Mouse (Mus musculus): ENCODE results near the gene Ppan. TPM values are rescaled to one million over a fixed set of nuclear protein-coding genes. Genes with fewer than 3 reads are reported as not detected.

Ppan gene
- polyA plus RNA-seq, 1 experiment, result 14.9 TPM

DNA sequence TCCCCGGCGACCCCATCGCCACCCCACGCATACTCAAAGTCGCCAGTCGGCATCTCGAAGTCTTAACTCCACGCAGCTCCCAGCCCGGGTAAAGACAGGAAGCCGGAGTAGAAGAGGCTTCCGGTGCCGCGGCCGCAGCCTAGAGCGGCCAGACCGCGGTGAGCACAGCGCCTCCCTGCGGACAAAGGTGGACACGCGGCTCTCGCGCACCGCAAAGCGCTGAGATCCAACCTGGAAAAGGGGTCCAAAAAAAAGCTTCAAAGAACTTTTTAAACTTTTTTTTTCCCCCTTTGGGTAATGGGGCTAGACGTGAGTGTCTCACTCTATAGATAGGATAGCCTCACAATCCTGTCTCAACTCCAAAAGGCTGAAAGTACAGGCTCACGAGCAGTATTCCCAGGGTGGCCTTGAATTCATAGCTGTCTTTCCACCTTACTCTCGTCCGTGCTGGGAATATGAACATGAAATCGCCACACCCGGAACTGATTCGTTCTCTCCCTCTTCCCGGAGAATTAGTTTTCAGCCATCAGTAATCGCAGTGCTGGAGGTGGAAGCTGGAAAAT, 10.6 kb downstream of the Ppan start, which contains the start of gene Eif3g:
Gene Eif3g, minus strand, starts transcription at position 113 of the 563 bp plus-strand sequence.
- peaks cover 48% of the 10 kb centered on the region for H3K36me3 ChIP-seq (ENCODE audit: control insufficient read depth)
- no peaks in the 10 kb centered on the region for H3K9me3 ChIP-seq (ENCODE audit: control insufficient read depth, low read length)
- H3K27me3 ChIP-seq (ENCODE audit: control insufficient read depth), result no peaks in the 10 kb centered on the region
- H3K4me3 ChIP-seq (replicated peaks), result peak within 1 kb of the TSS; percentile 85
- TF ChIP-seq GATA1 (IDR thresholded peaks at IDR 0.05; ENCODE audit: low read length) (no peak), TAL1 (IDR thresholded peaks at IDR 0.05; ENCODE audit: low read length) (no peak)
- peaks cover 57% of the 10 kb centered on the region for H3K4me1 ChIP-seq (ENCODE audit: control insufficient read depth)

DNA sequence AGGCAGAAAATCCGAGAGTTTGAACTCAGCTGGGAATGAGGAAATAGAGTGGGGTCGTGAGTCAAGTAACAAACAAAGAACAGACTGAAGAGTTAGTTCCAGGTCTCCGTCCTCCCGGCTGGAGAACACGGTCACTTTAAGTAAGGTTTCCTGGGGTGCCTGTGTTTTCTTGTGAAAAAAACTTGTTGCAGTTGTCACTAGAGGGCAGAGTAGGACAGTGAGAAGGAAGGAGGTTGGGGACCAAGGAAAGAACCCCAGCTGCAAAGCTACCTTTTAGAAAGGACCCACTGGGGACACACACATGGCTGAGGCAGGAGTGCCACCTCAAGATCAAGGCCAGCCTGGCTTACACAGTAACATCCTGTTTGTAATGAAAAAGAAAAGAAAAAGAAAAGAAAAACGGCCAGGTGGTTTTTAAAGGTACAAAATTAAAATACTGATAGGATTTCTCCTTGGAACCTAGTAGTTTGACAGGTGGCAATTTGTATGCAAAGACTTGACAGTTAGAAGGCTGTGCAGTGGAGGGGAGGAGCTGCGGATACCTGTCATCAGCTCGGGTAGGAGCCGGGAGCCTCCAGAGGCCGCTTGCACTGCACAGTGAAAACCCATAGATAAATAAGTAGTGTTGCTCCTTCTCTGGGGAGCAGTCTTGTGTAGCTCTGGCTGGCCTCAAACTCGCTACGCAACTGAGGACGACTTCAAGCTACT, 13.6 kb downstream of the Ppan start:
- H3K36me3 ChIP-seq (ENCODE audit: control insufficient read depth), result peaks cover 48% of the 10 kb centered on the region
- H3K4me3 ChIP-seq (replicated peaks), result no peak overlapping the region
- H3K27me3 ChIP-seq (ENCODE audit: control insufficient read depth), result no peaks in the 10 kb centered on the region
- H3K9me3 ChIP-seq (ENCODE audit: control insufficient read depth, low read length), result no peaks in the 10 kb centered on the region
- H3K4me1 ChIP-seq (ENCODE audit: control insufficient read depth), result peaks cover 44% of the 10 kb centered on the region
- TF ChIP-seq TAL1 (IDR thresholded peaks at IDR 0.05; ENCODE audit: low read length), result no peak
- no peak for TF ChIP-seq GATA1 (IDR thresholded peaks at IDR 0.05; ENCODE audit: low read length)

DNA sequence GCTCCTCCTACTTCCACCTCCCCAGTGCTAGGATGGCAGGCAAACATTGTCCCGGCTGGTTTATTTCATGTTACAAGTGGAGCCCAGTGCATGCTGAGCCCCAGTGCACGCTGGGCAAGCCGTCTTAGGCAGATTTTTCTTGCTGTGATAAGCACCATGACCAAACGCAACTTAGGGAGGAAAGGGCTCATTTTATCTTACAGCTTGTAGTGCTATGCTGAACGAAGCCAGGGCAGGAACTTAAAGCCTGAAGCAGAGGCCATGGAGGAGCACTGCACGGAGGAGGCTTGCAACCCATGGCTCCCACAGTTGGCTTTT, 14.2 kb downstream of the Ppan start:
- Histone ChIP-seq H3K4me1 (ENCODE audit: control insufficient read depth) (peaks cover 39% of the 10 kb centered on the region), H3K4me3 (replicated peaks) (no peak overlapping the region), H3K27me3 (ENCODE audit: control insufficient read depth) (no peaks in the 10 kb centered on the region), H3K9me3 (ENCODE audit: control insufficient read depth, low read length) (no peaks in the 10 kb centered on the region), H3K36me3 (ENCODE audit: control insufficient read depth) (peaks cover 48% of the 10 kb centered on the region)
- TF ChIP-seq TAL1 (IDR thresholded peaks at IDR 0.05; ENCODE audit: low read length) (no peak), GATA1 (IDR thresholded peaks at IDR 0.05; ENCODE audit: low read length) (no peak)

DNA sequence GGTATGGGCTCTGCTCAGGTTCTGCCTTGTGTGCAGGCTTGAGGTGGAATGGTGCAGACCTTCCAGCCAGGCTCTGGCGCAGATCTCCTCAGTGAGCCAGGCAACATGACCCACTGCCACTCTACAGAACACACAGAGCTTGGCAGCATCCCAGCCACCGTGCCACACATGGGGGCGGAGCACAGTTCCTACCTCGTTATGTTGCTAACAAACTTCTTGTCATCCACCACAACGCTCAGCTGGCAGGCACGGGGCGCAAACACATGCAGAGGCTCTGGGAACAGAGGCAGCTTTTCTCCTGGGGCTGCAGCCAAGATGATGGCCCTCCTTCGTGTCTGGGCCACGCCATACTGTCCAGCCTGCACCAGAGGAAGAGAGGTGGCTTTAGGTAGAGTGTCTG, 22.0 kb downstream of the Ppan start:
- TF ChIP-seq GATA1 (IDR thresholded peaks at IDR 0.05; ENCODE audit: low read length) (no peak), TAL1 (IDR thresholded peaks at IDR 0.05; ENCODE audit: low read length) (no peak)
- peaks cover 2% of the 10 kb centered on the region for H3K4me1 ChIP-seq (ENCODE audit: control insufficient read depth)
- no peaks in the 10 kb centered on the region for H3K27me3 ChIP-seq (ENCODE audit: control insufficient read depth)
- peaks cover 100% of the 10 kb centered on the region for H3K36me3 ChIP-seq (ENCODE audit: control insufficient read depth)
- no peaks in the 10 kb centered on the region for H3K9me3 ChIP-seq (ENCODE audit: control insufficient read depth, low read length)
- H3K4me3 ChIP-seq (replicated peaks), result no peak overlapping the region

DNA sequence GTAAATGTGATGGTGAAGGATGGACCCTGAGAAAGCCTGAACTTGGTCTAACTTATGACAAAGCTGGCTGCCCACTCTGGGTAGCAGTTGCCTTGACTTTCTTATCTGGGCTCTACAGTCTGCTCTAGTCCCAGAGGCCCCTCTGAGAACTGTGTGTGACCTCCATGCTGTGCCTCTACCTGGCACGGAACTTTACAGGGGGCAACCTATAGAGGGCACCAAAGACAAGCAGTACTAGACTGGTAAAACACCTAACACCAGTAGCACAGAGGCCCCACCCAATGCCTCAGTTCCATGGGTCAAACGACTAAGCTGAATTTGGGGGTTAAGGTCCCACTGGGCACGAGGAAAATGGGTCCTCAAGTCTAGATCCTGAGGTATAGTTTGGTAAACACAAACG, 28.2 kb downstream of the Ppan start:
- H3K4me3 ChIP-seq (replicated peaks), result no peak overlapping the region
- H3K9me3 ChIP-seq (ENCODE audit: control insufficient read depth, low read length), result no peaks in the 10 kb centered on the region
- H3K4me1 ChIP-seq (ENCODE audit: control insufficient read depth), result peaks cover 6% of the 10 kb centered on the region
- H3K36me3 ChIP-seq (ENCODE audit: control insufficient read depth), result peaks cover 100% of the 10 kb centered on the region
- no peak for TF ChIP-seq TAL1 (IDR thresholded peaks at IDR 0.05; ENCODE audit: low read length)
- TF ChIP-seq GATA1 (IDR thresholded peaks at IDR 0.05; ENCODE audit: low read length), result no peak
- H3K27me3 ChIP-seq (ENCODE audit: control insufficient read depth), result no peaks in the 10 kb centered on the region

DNA sequence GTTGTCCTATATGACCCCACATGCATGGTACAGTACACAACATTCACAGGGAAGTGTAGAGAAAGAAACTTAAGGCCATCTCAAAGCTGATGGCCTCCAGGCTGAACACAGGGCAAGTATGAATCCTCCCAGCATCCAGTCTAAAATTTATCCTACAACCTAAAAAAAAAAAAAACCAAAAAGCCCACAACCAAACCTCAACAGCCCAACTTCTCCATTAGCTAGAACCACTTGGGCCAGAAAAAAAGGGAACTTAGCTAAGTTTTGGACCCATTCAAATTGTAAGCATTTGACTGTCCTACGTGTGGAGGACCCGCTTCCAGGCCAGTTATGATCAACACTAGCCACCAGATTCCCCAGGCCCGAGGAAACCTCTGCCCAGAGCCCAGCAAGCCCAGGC, 35.3 kb downstream of the Ppan start:
- no peak overlapping the region for H3K4me3 ChIP-seq (replicated peaks)
- no peaks in the 10 kb centered on the region for H3K9me3 ChIP-seq (ENCODE audit: control insufficient read depth, low read length)
- no peaks in the 10 kb centered on the region for H3K4me1 ChIP-seq (ENCODE audit: control insufficient read depth)
- no peak for TF ChIP-seq GATA1 (IDR thresholded peaks at IDR 0.05; ENCODE audit: low read length)
- TF ChIP-seq TAL1 (IDR thresholded peaks at IDR 0.05; ENCODE audit: low read length), result no peak
- no peaks in the 10 kb centered on the region for H3K27me3 ChIP-seq (ENCODE audit: control insufficient read depth)
- H3K36me3 ChIP-seq (ENCODE audit: control insufficient read depth), result peaks cover 100% of the 10 kb centered on the region

Other genes starting within 250 kb of the Ppan start
- 2.7 and 3.2 TPM in 2 replicates for gene Ubl5, start 245.3 kb upstream of the Ppan start, polyA plus RNA-seq (2012)
- 0.38 and 0.83 TPM in 2 replicates for gene Fbxl12, start 243.4 kb upstream of the Ppan start, polyA plus RNA-seq (2012)
- gene Pin1, start 236.1 kb upstream of the Ppan start, polyA plus RNA-seq (2012), result 2.3 and 2.4 TPM in 2 replicates
- gene Olfm2, start 141.8 kb upstream of the Ppan start, polyA plus RNA-seq (2012), result not detected in 2 replicates
- not detected in 2 replicates for gene Col5a3, start 73.1 kb upstream of the Ppan start, polyA plus RNA-seq (2012)
- not detected in 2 replicates for gene Rdh8, start 69.7 kb upstream of the Ppan start, polyA plus RNA-seq (2012)
- gene A230050P20Rik, start 19.5 kb upstream of the Ppan start, polyA plus RNA-seq (2012), result 0.29 and 0.57 TPM in 2 replicates
- gene Angptl6, start 8.4 kb upstream of the Ppan start, polyA plus RNA-seq (2012), result 0.06 and 0.19 TPM in 2 replicates
- 46.8 and 55.3 TPM in 2 replicates for gene Eif3g, start 10.4 kb downstream of the Ppan start, polyA plus RNA-seq (2012)
- gene Dnmt1, start 71.7 kb downstream of the Ppan start, polyA plus RNA-seq (2012), result 25.3 TPM in 2 replicates
- gene S1pr2, start 88.6 kb downstream of the Ppan start, polyA plus RNA-seq (2012), result 0.02 TPM in 2 replicates
- gene Mrpl4, start 114.6 kb downstream of the Ppan start, polyA plus RNA-seq (2012), result 11.7 and 15.4 TPM in 2 replicates
- gene Icam1, start 127.8 kb downstream of the Ppan start, polyA plus RNA-seq (2012), result 0.04 and 0.11 TPM in 2 replicates
- gene Icam4, start 141.2 kb downstream of the Ppan start, polyA plus RNA-seq (2012), result 105 and 134 TPM in 2 replicates
- gene Icam5, start 143.9 kb downstream of the Ppan start, polyA plus RNA-seq (2012), result 0.63 and 0.86 TPM in 2 replicates
- gene Zglp1, start 178.9 kb downstream of the Ppan start, polyA plus RNA-seq (2012), result 1.4 and 1.9 TPM in 2 replicates
- gene Gm49373, start 184.9 kb downstream of the Ppan start, polyA plus RNA-seq (2012), result 0.12 and 0.16 TPM in 2 replicates
- 1.5 and 2.8 TPM in 2 replicates for gene Fdx1l, start 185.4 kb downstream of the Ppan start, polyA plus RNA-seq (2012)
- gene Gm38431, start 203.8 kb downstream of the Ppan start, polyA plus RNA-seq (2012), result 11.6 and 15.1 TPM in 2 replicates
- 7.5 and 9.3 TPM in 2 replicates for gene Raver1, start 203.8 kb downstream of the Ppan start, polyA plus RNA-seq (2012)
- gene Tyk2, start 243.1 kb downstream of the Ppan start, polyA plus RNA-seq (2012), result 0.26 and 0.30 TPM in 2 replicates